ENCODE assay signal across 15 mouse cellular contexts in genomic region chr5:64879241-64879640, GRCm38 (mm10). TPM values are rescaled to one million over a fixed set of nuclear protein-coding genes. Genes with fewer than 3 reads are reported as not detected.
A peak's percentile ranks its signal among the peaks of the same experiment; 100 is the strongest.
DNase-seq lines count a peak whose midpoint lies in the region; ATAC-seq lines count a peak whose summit lies in the region.
"Had no signal": no experiment of that assay in that cellular context is flagged by ENCODE, and none has a peak within 500 bp of the region (broad histone marks: within the 10 kb centered on the region; RNA-seq: fewer than 3 reads in every experiment).

No protein-coding gene starts in this region.

- H3K9me3 ChIP-seq in hindbrain, embryonic 10.5 days = no peaks in the 10 kb centered on the region; the same call in 1 of the 2 replicates
- no peaks in the 10 kb centered on the region for H3K9me3 ChIP-seq in hindbrain, embryonic 11.5 days (ENCODE audit: control insufficient read depth, low read length)
- no peaks in the 10 kb centered on the region for H3K9me3 ChIP-seq in embryonic facial prominence, embryonic 10.5 days
- no peaks in the 10 kb centered on the region for H3K9me3 ChIP-seq in embryonic facial prominence, embryonic 13.5 days
- no peaks in the 10 kb centered on the region for H3K9me3 ChIP-seq in liver, embryonic 11.5 days (ENCODE audit: control insufficient read depth, low read length)
- H3K9me3 ChIP-seq: hindbrain, embryonic 15.5 days had no signal

- no peak overlapping the region for H3K9ac ChIP-seq in hindbrain, embryonic 11.5 days (ENCODE audit: low read depth, low read length)
- H3K9ac ChIP-seq in embryonic facial prominence, embryonic 13.5 days = no peak overlapping the region
- H3K9ac ChIP-seq in liver, embryonic 11.5 days (ENCODE audit: low read depth, low read length) = no peak overlapping the region
- H3K9ac ChIP-seq: hindbrain, embryonic 15.5 days had no signal

- no peaks in the 10 kb centered on the region for H3K27me3 ChIP-seq in hindbrain, embryonic 10.5 days (ENCODE audit: insufficient read depth, poor library complexity, severe bottlenecking)
- no peaks in the 10 kb centered on the region for H3K27me3 ChIP-seq in hindbrain, embryonic 11.5 days (ENCODE audit: control insufficient read depth, insufficient read depth, low read length)
- H3K27me3 ChIP-seq in embryonic facial prominence, embryonic 10.5 days (replicated peaks; ENCODE audit: low read depth, poor library complexity, severe bottlenecking) = no peaks in the 10 kb centered on the region
- no peaks in the 10 kb centered on the region for H3K27me3 ChIP-seq in embryonic facial prominence, embryonic 13.5 days
- H3K27me3 ChIP-seq in liver, embryonic 11.5 days (replicated peaks; ENCODE audit: control insufficient read depth, insufficient read depth, low read length) = no peaks in the 10 kb centered on the region
- H3K27me3 ChIP-seq: CH12.LX; hindbrain, embryonic 15.5 days; Patski had no signal

- WGBS in hindbrain, embryonic 10.5 days = 46% methylated on average over 3 of the region's 3 CpGs
- WGBS in hindbrain, embryonic 11.5 days = 45% methylated on average over 3 of the region's 3 CpGs
- WGBS in embryonic facial prominence, embryonic 10.5 days = 27% methylated on average over 3 of the region's 3 CpGs
- 41% methylated on average over 3 of the region's 3 CpGs for WGBS in embryonic facial prominence, embryonic 13.5 days
- 47% methylated on average over 3 of the region's 3 CpGs for WGBS in liver, embryonic 11.5 days

- H3K36me3 ChIP-seq in hindbrain, embryonic 10.5 days = no peaks in the 10 kb centered on the region
- no peaks in the 10 kb centered on the region for H3K36me3 ChIP-seq in hindbrain, embryonic 11.5 days (ENCODE audit: control insufficient read depth, insufficient read depth, low read length)
- no peaks in the 10 kb centered on the region for H3K36me3 ChIP-seq in embryonic facial prominence, embryonic 10.5 days (replicated peaks)
- no peaks in the 10 kb centered on the region for H3K36me3 ChIP-seq in embryonic facial prominence, embryonic 13.5 days
- H3K36me3 ChIP-seq in liver, embryonic 11.5 days (ENCODE audit: control insufficient read depth, insufficient read depth, low read length) = no peaks in the 10 kb centered on the region
- H3K36me3 ChIP-seq: hindbrain, embryonic 15.5 days had no signal

- no peak overlapping the region for H3K4me3 ChIP-seq in hindbrain, embryonic 10.5 days
- H3K4me3 ChIP-seq in hindbrain, embryonic 11.5 days (ENCODE audit: low read depth, low read length) = no peak overlapping the region
- H3K4me3 ChIP-seq in embryonic facial prominence, embryonic 10.5 days = no peak overlapping the region
- no peak overlapping the region for H3K4me3 ChIP-seq in embryonic facial prominence, embryonic 13.5 days
- H3K4me3 ChIP-seq in liver, embryonic 11.5 days (ENCODE audit: low read depth, low read length) = no peak overlapping the region
- H3K4me3 ChIP-seq: hindbrain, embryonic 15.5 days had no signal

- peak overlapping the region; percentile 64 for H3K27ac ChIP-seq in hindbrain, embryonic 10.5 days
- no peak overlapping the region for H3K27ac ChIP-seq in hindbrain, embryonic 11.5 days (ENCODE audit: low read depth, low read length)
- H3K27ac ChIP-seq in embryonic facial prominence, embryonic 10.5 days (replicated peaks) = peak overlapping the region; percentile 73; the same call in 1 of the 2 replicates
- H3K27ac ChIP-seq in embryonic facial prominence, embryonic 13.5 days = peak overlapping the region; percentile 85
- H3K27ac ChIP-seq in liver, embryonic 11.5 days (ENCODE audit: low read depth, low read length) = no peak overlapping the region

- no peak for ATAC-seq in hindbrain, embryonic 11.5 days (ENCODE audit: low FRiP score)
- ATAC-seq in embryonic facial prominence, embryonic 13.5 days (ENCODE audit: insufficient number of reproducible peaks, insufficient read depth, low FRiP score, low TSS enrichment, low read depth) = no peak
- ATAC-seq in liver, embryonic 11.5 days (replicated peaks; ENCODE audit: low FRiP score) = peak; percentile 35

- no peak for DNase-seq in hindbrain, embryonic 10.5 days (ENCODE audit: low spot score)
- DNase-seq in hindbrain, embryonic 11.5 days (ENCODE audit: low spot score) = no peak
- DNase-seq in embryonic facial prominence, embryonic 10.5 days (ENCODE audit: low spot score) = no peak
- DNase-seq in liver, embryonic 11.5 days (ENCODE audit: low spot score) = no peak
- no peak for DNase-seq in right cerebral cortex, postnatal 4 days
- DNase-seq in thymus, postnatal 36 days = no peak
- DNase-seq: adrenal gland, adult 2 months; gastrocnemius, postnatal 36 days; kidney, postnatal 10 days; lung, postnatal 4 days; right cerebral cortex, postnatal 25 days had no signal

- H3K4me2 ChIP-seq in hindbrain, embryonic 11.5 days (replicated peaks; ENCODE audit: low read depth, low read length) = no peak overlapping the region
- no peak overlapping the region for H3K4me2 ChIP-seq in embryonic facial prominence, embryonic 13.5 days
- H3K4me2 ChIP-seq in liver, embryonic 11.5 days = no peak overlapping the region
- H3K4me2 ChIP-seq: hindbrain, embryonic 15.5 days had no signal

- peaks cover 50% of the 10 kb centered on the region for H3K4me1 ChIP-seq in hindbrain, embryonic 10.5 days (replicated peaks)
- 0 out of 2 replicates have a peak, but pooled peaks cover 7% of the 10 kb centered on the region for H3K4me1 ChIP-seq in hindbrain, embryonic 11.5 days (replicated peaks; ENCODE audit: control insufficient read depth, insufficient read depth, low read length)
- peaks cover 57% of the 10 kb centered on the region for H3K4me1 ChIP-seq in embryonic facial prominence, embryonic 10.5 days
- H3K4me1 ChIP-seq in embryonic facial prominence, embryonic 13.5 days = peaks cover 40% of the 10 kb centered on the region
- peaks cover 13% of the 10 kb centered on the region for H3K4me1 ChIP-seq in liver, embryonic 11.5 days (replicated peaks; ENCODE audit: control insufficient read depth, insufficient read depth, low read length)

RNA-seq across cellular contexts. Expression of gene Tlr1, which starts 54.1 kb away (rescaled TPM):
- polyA plus RNA-seq in hindbrain, embryonic 10.5 days (2016; fragmentation: Nextera tagmentation; extraction: Ambion mirVana) = 0.15 and 0.52 TPM in 2 replicates
- 0.46 and 0.60 TPM in 2 replicates for polyA plus RNA-seq in hindbrain, embryonic 11.5 days (2014; fragmentation: Nextera tagmentation; extraction: Ambion mirVana)
- polyA plus RNA-seq in embryonic facial prominence, embryonic 10.5 days (2016; fragmentation: Nextera tagmentation; extraction: Ambion mirVana) = 0.31 and 0.35 TPM in 2 replicates
- 0.72 and 0.76 TPM in 2 replicates for polyA plus RNA-seq in embryonic facial prominence, embryonic 13.5 days (2015; fragmentation: Nextera tagmentation; extraction: Ambion mirVana)
- 0.55 and 0.78 TPM in 2 replicates for polyA plus RNA-seq in liver, embryonic 11.5 days (2014; fragmentation: Nextera tagmentation; extraction: Ambion mirVana)

Comparison
In these comparisons a context has a peak if more than half of its experiments do, and no peak if none do; other contexts are left out.
1. H3K27ac ChIP-seq: peak in hindbrain, embryonic 10.5 days (single experiment), embryonic facial prominence, embryonic 10.5 days (single experiment) and embryonic facial prominence, embryonic 13.5 days (single experiment); none in hindbrain, embryonic 11.5 days (single experiment) and liver, embryonic 11.5 days (single experiment).